Mouse (Mus musculus) ES-E14 (cell line): ENCODE measurements around the gene Chid1. TPM values are rescaled to one million over a fixed set of nuclear protein-coding genes. Genes with fewer than 3 reads are reported as not detected.
A peak's percentile ranks its signal among the peaks of the same experiment; 100 is the strongest.

ENCODE experiments used
- DNase-seq: peaks from one replicate; pipeline ENCODE4 v3.0.0-alpha.2; 2013; ENCODE audit warnings: low read depth, low spot score
- H3K27ac ChIP-seq: 2 replicates; pipeline ENCODE4 v1.5.1; 2012; ENCODE audit warnings: low read depth, mild to moderate bottlenecking, low read length, moderate library complexity, mixed read lengths; ENCODE audit not compliant: poor library complexity, insufficient read depth, severe bottlenecking
- H3K36me3 ChIP-seq: 2 replicates; pipeline ENCODE4 v1.6.1; 2012; ENCODE audit warnings: mild to moderate bottlenecking, low read length, moderate library complexity, mixed read lengths; ENCODE audit not compliant: control insufficient read depth, poor library complexity, insufficient read depth, severe bottlenecking
- H3K4me1 ChIP-seq, 2 experiments: fragments of 150-350 bp in 1 of 2; sonication (generic) in 1 of 2; 2 replicates each; pipeline ENCODE4 v1.6.1; 2012; ENCODE audit warnings: low read length in 2 of 2, mild to moderate bottlenecking in 1 of 2, mixed read lengths in 1 of 2; ENCODE audit not compliant: control insufficient read depth in 2 of 2, insufficient read depth in 2 of 2, poor library complexity in 1 of 2
- H3K4me3 ChIP-seq, 2 experiments: fragments of 150-350 bp in 1 of 2; sonication (generic) in 1 of 2; 2 replicates each; pipeline ENCODE4 v1.5.1; 2012; ENCODE audit warnings: low read length in 2 of 2, low read depth in 1 of 2, mild to moderate bottlenecking in 1 of 2, mixed read lengths in 1 of 2; ENCODE audit not compliant: insufficient read depth in 1 of 2, poor library complexity in 1 of 2, severe bottlenecking in 1 of 2
- H3K9ac ChIP-seq: 2 replicates; pipeline ENCODE4 v1.6.1; 2012; ENCODE audit warnings: low read depth, mild to moderate bottlenecking, low read length, mixed read lengths; ENCODE audit not compliant: poor library complexity, insufficient read depth, severe bottlenecking
- H3K9me3 ChIP-seq: fragments of 150-350 bp; sonication (generic); 2 replicates; pipeline ENCODE4 v1.6.1; 2012; ENCODE audit warnings: low read depth, mild to moderate bottlenecking, low read length; ENCODE audit not compliant: control insufficient read depth, insufficient read depth
- CHD2 ChIP-seq: IDR thresholded peaks from 2 replicates; pipeline ENCODE4 v1.6.1; 2014; ENCODE audit warnings: mild to moderate bottlenecking, low read depth, low read length, inconsistent platforms
- HCFC1 ChIP-seq: IDR thresholded peaks from 2 replicates; pipeline ENCODE4 v1.6.1; 2012; ENCODE audit warnings: low read length, inconsistent platforms, borderline replicate concordance; ENCODE audit not compliant: insufficient read depth
- MAFK ChIP-seq: IDR thresholded peaks from 2 replicates; pipeline ENCODE4 v1.6.1; 2014; ENCODE audit warnings: mild to moderate bottlenecking, low read depth, low read length, inconsistent platforms; ENCODE audit not compliant: insufficient read depth
- ZC3H11A ChIP-seq: IDR thresholded peaks from 2 replicates; pipeline ENCODE4 v1.6.1; 2012; ENCODE audit warnings: low read depth, mild to moderate bottlenecking, inconsistent platforms, low read length, borderline replicate concordance
- ZNF384 ChIP-seq: IDR thresholded peaks from 2 replicates; pipeline ENCODE4 v1.6.1; 2012; ENCODE audit warnings: low read depth, low read length, inconsistent platforms
- in situ Hi-C, 2 experiments: fragments of 600-800 bp; cut with MboI; formaldehyde crosslinking; loops; one replicate each; pipeline ENCODE4 v1.15.1; 2025; ENCODE audit warnings: low sequenced_read_pairs in 2 of 2, inconsistent platforms in 1 of 2; ENCODE audit not compliant: unreplicated experiment in 2 of 2
- total RNA-seq: library from RNA; depleted of rRNA; stranded (reverse); fragments of 300-350 nt; gene quantifications from 2 replicates; pipeline ENCODE4 v1.2.3, GENCODE M21; 2012

The Chid1 gene
- total RNA-seq, 1 experiment, result 30.1 TPM

GRCm38 (mm10) chr7:141476226-141476980, 63.3 kb downstream of the Chid1 start:
- DNase-seq, result no peak
- H3K9me3 ChIP-seq, result no peaks in the 10 kb centered on the region
- peak overlapping the region; percentile 89 for H3K9ac ChIP-seq
- peak overlapping the region; percentile 88 to 98 for H3K4me3 ChIP-seq
- peak overlapping the region; percentile 36; the same call in 1 of the 2 replicates for H3K27ac ChIP-seq
- H3K36me3 ChIP-seq, result peaks cover 9% of the 10 kb centered on the region
- peaks cover 3 to 13% of the 10 kb centered on the region in 2 experiments; a peak in 2 of 4 replicates for H3K4me1 ChIP-seq
- TF ChIP-seq MAFK, result no peak
- TF ChIP-seq CHD2, result no peak
- TF ChIP-seq ZNF384, result no peak
- in situ Hi-C loops, result no loop called here

- Histone ChIP-seq H3K4me1 (peaks cover 0 to 11% of the 10 kb centered on the region in 2 experiments; a peak in 2 of 4 replicates), H3K27ac (no peak overlapping the region), H3K9me3 (no peaks in the 10 kb centered on the region), H3K4me3 (peak overlapping the region; percentile 88 to 98), H3K9ac (peak overlapping the region; percentile 89), H3K36me3 (peaks cover 13% of the 10 kb centered on the region)
- TF ChIP-seq ZNF384, result no peak
- no peak for TF ChIP-seq ZC3H11A
- no peak for TF ChIP-seq CHD2
- DNase-seq, result no peak
- in situ Hi-C loops, result no loop called here
These were observed 63.9 kb downstream of the Chid1 start for GRCm38 (mm10) chr7:141475805-141476158.

GRCm38 (mm10) chr7:141475011-141475804, 64.4 kb downstream of the Chid1 start, which contains the start of the genes Polr2l and Tspan4:
Gene Polr2l (minus strand): TSS chr7:141475132.
Gene Tspan4 (plus strand): TSS chr7:141475240.
- H3K4me3 ChIP-seq, result peak within 1 kb of the TSS; percentile 88 to 98
- H3K4me1 ChIP-seq, result peaks cover 0 to 15% of the 10 kb centered on the region in 2 experiments; a peak in 3 of 4 replicates
- in situ Hi-C loops, result no loop called here
- H3K9ac ChIP-seq, result peak within 1 kb of the TSS; percentile 89
- no peak for DNase-seq
- peak within 1 kb of the TSS; percentile 64; the same call in 1 of the 2 replicates for H3K27ac ChIP-seq
- H3K9me3 ChIP-seq, result no peaks in the 10 kb centered on the region
- TF ChIP-seq HCFC1 (peak; percentile 65; the same call in 1 of the 2 replicates), CHD2 (no peak)
- H3K36me3 ChIP-seq, result peaks cover 18% of the 10 kb centered on the region

- peaks cover 0 to 23% of the 10 kb centered on the region in 2 experiments; a peak in 3 of 4 replicates for H3K4me1 ChIP-seq
- TF ChIP-seq CHD2 (no peak), ZC3H11A (no peak), ZNF384 (no peak), HCFC1 (no peak), MAFK (no peak)
These were observed 65.5 kb downstream of the Chid1 start for GRCm38 (mm10) chr7:141474160-141474559.

More at GRCm38 (mm10) chr7:141474160-141474559, 65.5 kb downstream of the Chid1 start:
- H3K9ac ChIP-seq, result peak overlapping the region; percentile 89
- no peaks in the 10 kb centered on the region for H3K9me3 ChIP-seq
- H3K4me3 ChIP-seq, result peak overlapping the region; percentile 88 to 98
- peaks cover 27% of the 10 kb centered on the region for H3K36me3 ChIP-seq
- no peak for DNase-seq
- in situ Hi-C loops, result no loop called here
- no peak overlapping the region for H3K27ac ChIP-seq
